Mouse (Mus musculus) layer of hippocampus, adult 18-20 months (tissue): Measurements from ENCODE around the gene Pck1. TPM values are rescaled to one million over a fixed set of nuclear protein-coding genes. Genes with fewer than 3 reads are reported as not detected.

ENCODE experiments used
- DNase-seq, 2 experiments: peaks; one replicate each; pipeline ENCODE4 v3.0.0; 2022; ENCODE audit warnings: low spot score in 2 of 2
- total RNA-seq, 2 experiments: library from RNA; stranded (reverse); gene quantifications; 2 replicates each; pipeline ENCODE4 v1.2.3; 2021

The Pck1 gene
- total RNA-seq, 2 experiments from 2014 or later, result not detected

DNA sequence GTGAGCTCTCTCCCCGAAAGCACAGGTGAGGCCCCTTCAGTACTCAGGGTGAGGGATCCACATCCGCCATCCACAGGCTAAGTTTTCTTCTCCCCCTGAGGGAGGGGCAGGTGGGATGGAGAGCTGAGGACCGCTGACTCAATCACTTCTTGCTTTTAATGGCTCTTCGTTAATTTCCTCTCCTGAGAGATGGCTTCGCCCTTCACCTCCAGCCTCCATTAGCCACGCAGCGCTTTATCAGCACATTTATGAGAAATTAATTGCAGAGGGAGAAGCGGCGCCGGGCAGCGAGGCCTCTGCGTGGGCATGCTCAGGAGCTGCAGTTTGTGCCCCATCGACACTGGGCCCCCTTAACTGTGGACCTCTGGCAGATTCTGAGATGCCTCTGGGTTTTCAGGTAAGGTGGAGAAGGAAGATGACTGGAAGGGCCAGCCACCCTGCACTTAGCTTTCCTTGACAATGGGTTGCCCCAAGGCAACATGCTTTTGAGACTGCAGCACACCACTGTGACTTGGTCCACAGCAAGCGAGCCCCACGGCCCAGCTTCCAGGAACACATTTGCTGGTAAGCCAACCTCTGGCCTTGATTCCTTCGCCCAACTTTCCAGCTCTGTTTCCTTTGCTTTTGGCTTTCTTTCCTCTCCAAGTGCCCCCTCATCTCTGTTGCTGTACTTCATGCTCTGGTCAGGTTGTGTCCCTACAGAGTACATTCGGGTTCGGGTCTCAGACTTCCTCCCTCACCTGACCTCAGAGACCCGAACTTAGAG, 50.3 kb downstream of the Pck1 start:
- no peak for DNase-seq

DNA sequence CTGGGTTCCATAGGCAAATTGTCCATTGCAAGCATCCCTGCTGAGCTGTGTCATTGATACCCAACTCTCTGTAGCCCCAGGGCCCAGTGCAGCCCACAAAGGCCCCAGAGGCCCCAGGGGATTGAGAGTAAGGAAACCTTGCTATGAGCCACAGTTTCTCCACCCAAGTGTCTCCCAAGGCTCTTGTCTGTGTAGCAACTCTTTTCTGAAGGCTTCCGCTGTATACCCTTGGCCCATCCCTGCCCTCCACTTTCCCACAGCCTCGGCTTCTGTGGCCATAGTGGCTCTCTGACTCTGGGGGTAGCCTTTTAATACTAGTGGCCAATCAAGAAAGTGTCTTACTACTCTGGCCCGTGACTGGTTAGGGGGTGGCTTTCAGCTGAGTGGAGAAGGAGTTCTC, 50.9 kb downstream of the Pck1 start:
- no peak for DNase-seq

DNA sequence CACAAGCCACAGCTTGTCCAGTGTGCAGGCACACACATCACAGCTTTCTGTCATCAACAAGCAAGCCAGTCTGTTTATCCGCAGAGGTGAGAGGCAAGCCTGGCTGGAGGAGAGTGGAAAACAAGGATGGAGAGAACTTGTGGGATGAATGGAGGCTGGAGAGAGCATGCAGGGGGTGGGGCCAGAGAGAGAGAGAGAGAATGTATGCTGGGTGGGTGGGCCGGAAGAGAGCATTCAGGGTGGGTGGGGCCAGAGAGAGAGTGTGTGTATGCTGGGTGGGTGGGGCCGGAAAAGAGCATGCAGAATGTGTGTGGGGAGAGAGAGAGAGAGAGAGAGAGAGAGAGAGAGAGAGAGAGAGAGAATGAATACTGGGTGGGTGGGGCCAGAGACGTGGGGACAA, 51.8 kb downstream of the Pck1 start:
- no peak for DNase-seq

DNA sequence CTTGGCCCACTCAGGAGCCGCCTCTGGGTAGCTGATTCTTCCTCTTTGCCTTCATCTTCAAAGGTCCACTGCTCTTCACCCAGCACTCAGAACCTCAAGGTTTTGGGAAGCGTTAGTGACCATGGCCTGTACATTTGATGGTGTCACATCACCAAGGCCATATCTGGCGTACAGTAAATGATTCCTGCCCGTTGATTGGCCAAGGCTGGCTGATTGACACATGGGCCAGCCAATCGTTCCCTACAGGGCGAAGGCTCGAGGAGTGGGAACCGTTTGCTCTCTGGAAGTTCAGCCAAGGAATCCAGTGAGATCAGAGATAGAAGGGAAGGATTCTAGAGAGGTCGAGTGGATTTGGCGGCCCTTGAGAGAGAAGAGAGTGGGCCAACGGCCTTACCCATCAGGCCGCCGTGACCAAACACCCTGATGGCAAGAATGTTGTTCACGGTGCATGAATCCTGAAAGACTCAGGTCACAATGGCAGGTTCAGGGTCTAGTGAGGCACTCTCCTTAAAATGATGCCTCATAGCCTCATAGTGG, 52.8 kb downstream of the Pck1 start:
- no peak for DNase-seq

DNA sequence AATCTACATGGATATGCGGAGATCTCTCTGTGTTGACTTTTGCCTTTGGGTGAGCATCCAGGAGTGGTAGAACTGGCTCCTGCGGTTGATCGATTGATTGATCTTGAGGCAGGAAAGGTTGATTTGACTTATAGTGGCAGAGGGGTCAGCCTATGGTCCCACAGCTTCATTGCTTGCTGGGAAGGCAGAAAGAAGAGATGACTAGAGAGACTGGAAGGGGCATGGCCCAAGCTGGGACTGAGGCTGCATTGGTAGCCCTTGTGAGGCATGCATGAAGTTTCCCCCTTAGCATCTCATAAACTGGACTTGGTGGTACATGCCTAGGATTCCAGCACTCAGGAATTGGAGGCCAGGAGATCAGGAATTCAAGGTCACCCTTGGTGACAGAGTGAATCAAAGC, 54.2 kb downstream of the Pck1 start:
- DNase-seq, result no peak

Other genes starting within 250 kb of the Pck1 start
- 1 to 10 TPM; 4.8 to 5.1 TPM for gene Bmp7, start 212.7 kb upstream of the Pck1 start, total RNA-seq
- not detected for gene Spo11, start 175.3 kb upstream of the Pck1 start, total RNA-seq
- gene Rae1, start 152.9 kb upstream of the Pck1 start, total RNA-seq, result 10 to 100 TPM; 70.3 to 75.5 TPM
- gene Rbm38, start 132.6 kb upstream of the Pck1 start, total RNA-seq, result 1 to 10 TPM; 4.5 to 4.7 TPM
- not detected for gene Ctcfl, start 33.5 kb upstream of the Pck1 start, total RNA-seq
- under 1 TPM in 1 of 2 experiments, not detected in 1; 0.30 TPM for gene Zbp1, start 65.9 kb downstream of the Pck1 start, total RNA-seq
- gene Pmepa1, start 123.5 kb downstream of the Pck1 start, total RNA-seq, result 10 to 100 TPM; 22.6 to 23.8 TPM